Mouse (Mus musculus) heart, postnatal 4 days (tissue): Measurements from ENCODE around the gene Metrnl. TPM values are rescaled to one million over a fixed set of nuclear protein-coding genes. Genes with fewer than 3 reads are reported as not detected.
A peak's percentile ranks its signal among the peaks of the same experiment; 100 is the strongest.

Experiments used
- DNase-seq: peaks from one replicate; pipeline ENCODE4 v3.0.0; 2021
- total RNA-seq, 2 experiments: library from RNA; stranded (reverse); gene quantifications; 2 replicates each; pipeline ENCODE4 v1.2.3; 2021

The Metrnl gene
- total RNA-seq, 2 experiments from 2014 or later: 15.4 to 17.3 TPM

DNA sequence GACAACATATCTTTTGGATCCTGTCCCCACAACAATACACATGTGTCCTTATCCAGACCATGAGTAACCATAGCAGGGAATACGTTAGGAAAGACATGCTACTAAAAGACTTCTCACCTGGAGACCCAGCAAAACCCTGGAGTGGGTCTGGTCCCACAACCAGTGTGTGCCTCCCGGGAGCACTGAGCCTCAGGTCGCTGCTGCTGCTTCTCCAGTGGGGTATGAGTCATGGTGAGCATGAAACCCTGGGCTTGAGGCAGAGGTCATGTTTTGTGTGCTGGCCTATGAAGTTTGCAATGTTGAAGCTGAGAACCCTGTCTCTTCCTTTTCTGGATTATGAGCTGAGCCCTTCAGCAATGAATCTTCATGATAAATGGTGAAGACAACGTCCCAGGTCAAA lies 15.3 kb upstream of the Metrnl start:
- no peak for DNase-seq

DNA sequence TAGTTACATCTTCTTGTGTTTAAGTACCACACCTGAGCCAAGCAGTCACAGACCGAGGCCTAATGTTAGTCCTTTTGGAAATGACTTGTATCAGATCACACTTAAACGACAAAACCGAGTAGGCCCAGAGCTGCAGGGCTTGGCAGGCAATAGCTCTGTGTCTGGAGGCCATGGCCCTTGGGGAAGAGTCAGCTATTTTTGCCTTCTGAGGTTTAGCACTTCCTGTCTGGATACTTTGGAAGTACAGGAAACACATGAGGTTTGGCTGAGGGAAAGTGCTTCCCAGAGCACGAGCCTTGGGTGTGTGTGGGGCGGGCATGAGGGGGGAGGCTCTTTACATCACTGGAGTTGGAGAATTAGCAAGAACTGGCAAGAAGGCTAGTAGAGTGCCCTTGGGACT lies 14.7 kb upstream of the Metrnl start:
- DNase-seq: peak; percentile 32

DNA sequence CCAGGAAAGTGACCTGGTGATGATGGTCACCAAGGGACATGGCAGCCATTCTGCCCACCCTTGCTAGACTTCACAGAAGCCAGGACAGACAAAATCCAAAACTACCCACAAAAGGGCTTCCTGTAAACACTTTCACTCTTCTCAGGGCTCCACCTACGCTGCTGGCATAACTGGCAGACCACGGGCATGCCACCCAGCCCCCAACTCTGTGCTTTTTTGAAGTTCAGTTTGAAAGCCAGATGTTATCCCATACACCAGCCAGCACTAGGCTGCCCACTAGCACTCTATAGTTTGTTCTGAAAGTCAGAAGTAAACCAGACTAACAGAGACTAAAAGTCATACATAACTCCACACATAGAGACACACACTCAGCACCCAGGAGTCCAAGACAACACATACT lies 13.3 kb upstream of the Metrnl start:
- DNase-seq: no peak

DNA sequence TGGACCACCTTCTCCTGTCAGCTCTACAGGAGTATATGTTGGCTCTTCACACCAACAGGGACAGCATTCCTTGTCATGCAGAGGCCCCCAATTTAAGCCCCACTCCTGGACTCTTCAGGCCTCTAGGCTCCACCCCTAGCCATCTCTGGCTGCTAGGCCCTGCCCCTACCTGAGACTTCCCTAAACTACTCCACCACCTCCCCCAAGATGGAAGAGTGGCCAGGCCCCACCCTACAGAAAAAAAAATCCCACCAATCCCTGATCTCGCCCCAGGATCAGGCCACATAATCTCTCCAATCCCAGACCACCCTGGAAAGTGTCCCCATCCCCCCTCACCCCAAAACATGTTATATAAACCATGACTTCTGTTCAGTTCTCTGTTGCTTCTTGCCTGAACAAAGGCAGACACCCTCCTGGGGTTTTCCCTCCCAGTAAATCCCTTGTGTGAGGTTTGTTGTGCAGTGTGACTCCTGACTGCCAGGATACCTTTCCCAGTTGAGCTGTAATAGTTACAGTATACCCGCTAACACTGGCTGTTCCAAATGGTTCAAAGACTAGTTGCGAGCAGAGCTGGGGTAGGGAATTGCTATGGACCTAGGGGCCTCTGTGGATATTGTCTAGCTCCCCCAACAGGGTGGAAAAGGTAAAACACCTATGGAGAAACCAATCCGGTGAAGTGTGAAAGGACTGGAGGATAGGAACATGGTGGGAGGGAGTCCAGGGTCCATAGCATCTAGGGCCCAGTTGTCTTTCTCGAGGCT lies 5.9 kb upstream of the Metrnl start:
- DNase-seq: no peak

DNA sequence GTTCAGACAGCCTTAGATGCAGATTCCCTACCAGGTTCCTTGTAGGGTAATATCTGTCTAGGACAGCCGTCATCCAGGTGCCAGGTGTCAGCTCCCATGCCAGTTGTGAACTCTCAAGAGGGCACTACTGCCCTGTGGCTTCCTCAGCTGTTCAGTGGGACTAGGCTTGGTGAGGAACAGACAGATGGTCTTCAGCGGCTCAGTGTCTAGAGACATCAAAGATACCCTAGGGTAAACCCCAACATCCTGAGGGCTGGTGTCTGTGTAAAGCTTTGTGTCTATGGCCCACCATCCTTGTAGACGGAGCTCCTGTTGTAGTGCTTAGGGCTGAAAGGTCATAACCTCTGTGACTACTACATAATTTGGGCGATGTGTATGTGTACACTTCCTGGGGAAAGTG lies 4.1 kb upstream of the Metrnl start:
- no peak for DNase-seq

DNA sequence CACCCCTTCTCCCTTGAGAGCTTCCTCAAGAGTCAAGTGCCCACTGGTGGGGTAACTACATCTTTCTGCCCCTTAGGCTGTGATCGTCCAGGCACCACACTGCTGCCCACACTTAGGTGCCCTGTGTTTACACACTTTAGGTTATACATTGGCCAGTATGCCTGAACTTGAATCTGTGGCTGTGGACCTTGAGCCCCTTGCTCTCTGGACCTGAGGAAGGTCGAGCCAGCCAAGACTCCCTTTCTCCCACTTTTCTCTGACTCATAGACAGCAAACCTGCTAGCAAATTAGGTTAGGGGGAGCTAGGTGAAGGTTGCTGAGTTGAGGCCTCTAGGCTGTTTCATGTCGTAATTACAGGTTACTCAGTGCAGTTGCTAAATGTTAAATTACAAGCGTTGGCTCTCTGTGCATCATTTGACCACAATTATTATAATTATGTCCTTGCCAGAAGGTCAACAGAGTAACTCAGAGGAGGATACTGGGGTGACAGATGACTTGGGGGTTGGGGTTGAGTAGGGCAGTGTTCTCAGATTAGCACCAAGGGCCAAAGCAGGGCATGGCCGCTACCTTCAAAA lies 2.9 kb upstream of the Metrnl start:
- DNase-seq: no peak

DNA sequence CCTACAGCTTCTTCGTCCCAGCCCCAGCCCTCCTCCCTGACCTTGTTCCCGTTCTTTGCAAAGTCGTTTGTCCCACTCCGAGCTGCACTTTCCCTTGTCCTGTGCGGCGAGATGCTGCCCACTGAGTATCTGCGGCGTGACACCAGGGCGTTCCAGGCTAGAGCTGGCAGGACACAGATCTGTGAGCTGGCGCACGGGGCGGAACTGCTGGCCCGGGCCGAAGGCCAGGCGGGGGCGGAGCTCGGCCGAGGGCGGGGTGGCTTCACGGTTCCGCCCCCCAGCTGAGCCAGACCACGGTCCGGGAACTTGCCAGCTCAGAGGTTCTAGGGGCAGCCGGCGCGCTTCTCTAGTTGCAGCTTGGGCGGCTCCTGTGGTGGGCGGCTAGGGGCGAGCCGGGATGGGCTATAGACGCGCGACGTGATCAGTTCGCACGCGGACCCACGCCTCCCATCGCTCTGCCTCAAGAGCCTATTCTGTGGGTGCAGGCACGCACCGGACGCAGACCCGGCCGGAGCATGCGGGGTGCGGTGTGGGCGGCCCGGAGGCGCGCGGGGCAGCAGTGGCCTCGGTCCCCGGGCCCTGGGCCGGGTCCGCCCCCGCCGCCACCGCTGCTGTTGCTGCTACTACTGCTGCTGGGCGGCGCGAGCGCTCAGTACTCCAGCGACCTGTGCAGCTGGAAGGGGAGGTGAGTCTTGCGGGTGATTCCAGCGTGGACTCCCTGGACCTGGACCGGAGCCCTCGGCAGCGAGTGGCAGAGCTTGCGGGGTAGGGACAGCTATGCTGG lies 959 bp downstream of the Metrnl start:
- DNase-seq: peak; percentile 96

DNA sequence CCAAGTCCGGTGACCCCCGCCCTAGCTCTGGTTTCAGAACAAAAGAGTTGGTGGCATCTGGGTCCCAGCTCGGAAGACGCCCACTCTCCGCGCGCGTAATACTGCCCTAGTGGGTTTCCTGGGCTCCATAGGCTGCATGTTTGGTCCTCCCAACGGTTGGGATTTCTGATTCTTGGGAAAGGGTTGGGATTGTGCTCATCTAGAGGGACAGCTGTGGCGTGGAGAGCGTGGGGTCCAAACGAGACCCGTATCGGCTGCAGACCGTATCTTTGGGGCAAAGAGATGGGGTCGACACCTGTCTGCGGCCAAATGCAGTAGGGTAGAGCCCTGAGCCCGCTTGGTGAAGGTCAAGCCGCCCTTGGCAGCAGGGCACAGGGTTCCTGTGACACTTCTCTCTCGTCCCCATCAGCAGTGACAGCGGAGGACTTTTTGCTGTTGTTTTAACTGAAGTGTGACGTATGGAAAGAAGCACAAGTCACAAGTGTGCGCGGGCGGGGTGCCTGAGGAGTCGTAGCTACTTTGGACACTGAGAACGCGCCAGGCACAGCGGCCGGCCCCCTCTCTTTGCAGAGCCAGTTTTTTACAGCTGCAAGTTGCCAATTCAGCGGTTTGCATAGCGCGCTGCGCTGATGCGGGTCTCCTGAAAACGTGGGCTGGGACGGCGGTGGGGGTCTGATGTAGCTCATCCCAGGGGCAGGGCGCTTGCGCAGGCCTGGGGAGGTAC lies 1.7 kb downstream of the Metrnl start:
- DNase-seq: peak; percentile 74

DNA sequence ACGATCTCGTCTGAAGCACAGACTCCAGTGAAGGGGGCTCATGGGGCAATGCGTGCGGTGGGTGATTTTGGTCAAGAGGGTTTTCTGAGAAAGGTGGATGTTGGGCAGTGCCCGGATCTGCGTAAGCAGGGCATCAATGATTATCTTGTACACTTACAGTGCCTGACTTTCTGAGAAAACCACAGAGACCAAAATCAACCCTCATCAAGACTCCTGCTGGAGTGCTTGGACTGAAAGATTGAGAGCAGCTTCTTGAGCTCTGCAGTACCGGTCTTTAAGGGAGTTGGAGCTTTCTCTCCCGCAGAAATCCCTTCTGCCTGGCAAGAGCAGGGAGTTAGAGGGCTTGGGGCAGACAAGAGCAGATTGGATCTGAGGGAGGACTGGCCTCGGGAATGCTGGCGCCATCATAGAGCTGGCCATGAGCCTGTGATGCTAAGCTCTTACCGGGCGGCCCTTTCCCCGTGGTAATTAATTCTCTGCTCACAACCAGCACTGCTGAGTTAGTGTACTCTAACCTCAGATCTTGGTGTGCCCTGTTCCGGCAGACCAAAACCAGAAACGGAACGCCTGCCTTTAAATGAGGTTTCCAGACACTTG lies 2.4 kb downstream of the Metrnl start:
- DNase-seq: peak; percentile 12

DNA sequence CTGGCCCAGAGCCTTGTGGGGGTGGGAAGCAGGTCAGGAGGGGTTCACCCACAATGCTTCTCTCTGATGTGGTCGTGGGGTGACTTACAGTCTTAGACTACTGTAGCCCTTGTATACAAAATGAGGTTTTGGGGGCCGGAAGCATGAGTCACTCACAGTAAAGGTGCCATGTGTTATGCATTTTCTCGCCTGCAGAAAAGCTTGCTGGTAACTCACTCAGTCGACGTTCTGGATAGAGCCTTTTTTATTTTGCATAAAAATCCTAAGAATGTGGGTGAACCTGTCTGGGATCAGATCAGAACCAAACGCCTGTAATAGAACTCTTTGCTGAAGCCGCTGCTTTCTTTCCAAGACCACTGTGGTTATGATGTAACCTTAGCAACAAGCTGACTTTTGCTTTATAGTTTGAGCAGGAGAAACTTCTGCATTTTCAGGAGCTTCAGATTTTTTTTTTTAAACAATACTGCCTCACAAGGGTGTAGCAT lies 5.2 kb downstream of the Metrnl start:
- no peak for DNase-seq

DNA sequence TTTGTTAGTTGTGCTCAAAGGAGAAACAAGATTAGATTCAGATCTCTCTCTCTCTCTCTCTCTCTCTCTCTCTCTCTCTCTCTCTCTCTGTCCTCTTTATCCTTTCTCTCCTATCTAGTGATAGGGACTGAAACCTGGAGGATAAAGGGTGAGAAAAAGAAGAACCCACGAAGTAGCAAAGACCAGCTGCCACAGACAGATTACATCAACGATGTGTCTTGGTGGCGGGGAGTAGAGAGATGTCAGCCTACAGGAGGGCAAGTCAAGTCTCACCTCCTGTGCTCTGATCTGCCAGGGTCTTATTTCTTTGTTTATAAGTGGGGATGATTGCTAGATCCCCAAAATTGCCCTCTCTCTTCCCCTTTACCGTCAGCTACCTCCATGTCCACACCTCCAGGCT lies 7.9 kb downstream of the Metrnl start:
- DNase-seq: no peak

DNA sequence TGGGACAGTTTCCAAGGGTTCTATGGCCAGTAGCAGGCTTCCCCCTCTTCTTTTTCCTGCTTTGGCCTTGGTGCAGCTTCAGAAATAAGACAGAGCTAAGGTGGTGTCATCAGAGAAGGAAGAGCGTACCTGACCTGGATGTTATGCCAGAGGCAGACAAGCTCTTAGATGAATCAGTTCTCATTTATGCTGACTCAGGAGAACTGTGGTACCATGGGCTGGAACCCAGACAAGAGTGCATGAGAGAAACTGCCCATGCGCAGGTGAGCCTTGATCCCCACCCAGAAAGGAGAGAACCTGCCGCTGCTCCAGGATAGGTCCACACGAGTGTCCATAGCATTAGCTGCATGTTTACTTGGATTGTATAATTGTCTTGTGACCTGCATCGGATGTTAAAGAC lies 8.9 kb downstream of the Metrnl start:
- DNase-seq: no peak

DNA sequence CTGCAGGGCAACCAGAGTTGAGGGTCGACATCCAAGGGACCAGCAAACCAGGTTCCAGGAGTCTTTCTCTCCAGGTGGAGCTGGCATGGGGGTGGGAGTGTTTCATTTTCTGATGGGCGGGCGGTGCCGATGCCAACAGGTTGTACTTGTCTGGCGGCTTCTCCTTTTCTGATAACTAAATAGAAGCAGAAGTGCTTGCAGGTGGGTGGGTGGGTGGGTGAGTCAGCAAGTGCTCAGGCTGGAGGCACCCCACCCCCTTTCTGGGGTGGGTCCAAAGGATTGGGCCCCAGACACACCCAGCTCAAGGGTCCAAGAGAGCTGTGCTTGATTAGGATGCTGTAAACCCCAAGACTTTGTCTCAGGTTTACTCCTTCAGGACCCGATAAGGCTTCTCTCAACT lies 11.6 kb downstream of the Metrnl start:
- DNase-seq: no peak

DNA sequence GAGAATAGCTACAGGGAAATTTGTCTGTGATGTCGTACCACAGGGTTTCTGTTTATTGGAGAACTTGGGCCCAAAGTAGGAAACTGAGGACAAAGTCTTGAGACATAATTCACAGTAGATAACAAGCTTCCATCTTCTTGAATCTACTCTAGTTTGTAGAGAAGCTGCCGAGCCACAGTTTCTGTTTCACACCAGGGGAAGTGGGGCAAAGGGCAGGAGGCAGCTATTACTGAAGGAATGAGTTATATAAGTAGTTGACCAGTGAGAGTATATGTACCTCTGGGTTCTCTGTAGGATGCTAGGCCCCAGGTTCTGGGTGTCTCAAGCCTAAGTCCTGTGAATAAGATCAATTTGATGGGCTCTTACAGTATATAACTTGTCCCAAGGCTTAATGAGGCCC lies 12.2 kb downstream of the Metrnl start:
- no peak for DNase-seq

DNA sequence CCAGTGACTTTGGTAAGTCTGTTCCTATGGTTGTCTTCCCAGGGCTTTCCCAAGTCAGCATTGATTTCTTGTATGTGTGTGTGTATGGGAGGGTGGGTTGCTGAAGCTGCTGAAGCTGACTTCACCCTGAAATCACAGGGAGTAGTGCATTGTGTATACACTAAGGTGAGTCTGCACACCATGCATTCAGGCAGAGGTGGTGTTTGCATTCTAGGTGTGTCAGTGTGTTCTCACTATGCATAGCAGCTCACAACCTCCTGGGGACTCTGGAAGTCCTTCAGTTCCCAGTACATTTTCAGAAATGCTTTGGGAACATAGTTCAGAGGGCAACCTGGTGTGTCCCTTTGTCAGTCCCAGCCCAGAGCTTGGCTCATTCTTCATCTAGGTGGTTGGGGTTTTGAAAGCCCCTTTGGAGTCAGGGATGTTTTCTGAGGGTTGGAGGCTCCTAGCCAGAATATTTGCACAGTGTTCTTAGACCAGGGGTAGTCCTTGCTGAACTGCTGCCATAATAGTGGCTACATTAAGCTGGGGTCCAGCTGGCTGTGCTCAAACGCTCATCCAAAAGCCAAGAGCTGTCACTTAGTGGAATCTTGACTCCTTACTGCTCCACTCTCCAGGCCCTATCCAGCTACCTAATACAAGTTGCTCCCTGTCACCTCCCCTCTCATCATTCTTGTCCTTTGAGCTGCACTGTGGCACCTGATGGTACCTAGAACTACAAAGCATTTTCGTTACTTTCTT lies 13.6 kb downstream of the Metrnl start:
- DNase-seq: peak; percentile 44

DNA sequence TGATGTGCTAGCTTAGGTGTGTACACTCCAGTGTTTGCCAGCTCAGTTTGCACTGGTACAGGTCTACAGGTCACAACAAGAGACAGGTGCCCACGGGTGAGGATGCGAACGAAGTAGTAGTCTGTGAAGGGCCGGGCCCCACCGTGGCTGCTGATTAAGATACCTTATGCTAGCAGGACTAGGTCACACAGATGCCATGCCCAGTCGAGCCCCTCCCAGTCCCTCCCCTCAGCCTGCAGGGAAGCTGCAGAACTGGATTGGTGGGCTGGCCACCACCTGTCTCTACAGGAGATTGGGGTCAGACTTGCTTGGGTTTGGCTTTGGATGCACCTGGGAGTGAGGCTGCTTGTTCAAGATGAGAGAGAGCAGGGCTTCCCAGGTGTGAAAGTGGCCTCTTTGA lies 16.4 kb downstream of the Metrnl start:
- no peak for DNase-seq

DNA sequence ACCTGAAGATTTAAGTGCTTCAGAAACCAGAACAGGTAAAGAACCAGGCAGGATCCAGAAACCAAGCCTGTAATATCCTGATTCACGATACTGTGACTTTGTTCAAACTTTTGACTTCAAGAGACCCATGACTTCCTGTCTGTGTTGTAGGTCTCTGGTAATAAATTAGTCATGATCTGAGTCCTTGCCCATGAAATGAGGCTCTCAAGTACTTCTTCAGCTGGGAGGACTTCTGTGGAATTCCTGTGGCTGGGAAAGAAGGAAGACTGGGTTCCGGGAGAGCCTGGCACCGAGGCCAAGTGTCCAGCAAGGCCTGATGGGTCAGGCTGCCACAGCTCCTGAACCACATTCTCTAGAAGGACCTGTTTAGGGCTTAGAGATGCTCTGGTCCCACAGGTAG lies 19.4 kb downstream of the Metrnl start:
- DNase-seq: no peak

DNA sequence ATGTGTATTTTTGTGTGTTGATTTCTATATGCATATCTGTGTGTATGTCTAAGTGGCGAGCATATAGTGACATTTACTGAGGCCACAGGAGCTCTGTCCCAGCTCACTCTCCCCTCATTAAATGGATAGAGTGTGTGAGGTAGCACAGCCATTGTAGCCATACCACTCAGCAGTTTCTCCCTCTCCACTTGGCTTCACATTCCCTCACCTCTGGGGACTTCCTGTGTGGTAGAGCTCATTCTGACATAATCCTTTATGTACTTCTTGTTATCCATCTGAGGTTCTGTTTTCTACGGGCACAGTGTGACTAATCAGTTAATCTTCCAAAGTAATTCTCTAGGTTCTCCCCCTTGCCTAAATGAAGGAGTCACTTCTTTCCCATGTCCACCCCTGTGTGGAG lies 21.1 kb downstream of the Metrnl start:
- no peak for DNase-seq

DNA sequence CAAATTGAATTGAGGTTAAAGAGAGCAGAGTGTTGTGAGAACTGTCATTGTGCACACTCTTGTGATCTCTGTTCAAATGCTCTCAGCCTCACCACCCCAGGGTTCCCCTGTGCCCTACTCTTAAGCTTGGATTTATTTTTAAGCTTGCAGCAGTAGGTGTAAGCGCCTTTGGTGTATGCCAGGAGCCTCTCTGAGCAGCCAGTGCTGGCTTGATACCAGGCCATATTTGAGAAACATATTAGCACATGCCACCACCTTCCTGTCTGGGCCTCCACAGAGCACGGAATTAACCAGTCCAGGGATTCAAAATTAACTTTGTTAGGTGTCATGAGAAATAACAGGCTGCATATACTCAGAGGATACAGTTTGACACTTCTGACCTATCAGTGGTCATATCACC lies 25.3 kb downstream of the Metrnl start:
- DNase-seq: no peak

DNA sequence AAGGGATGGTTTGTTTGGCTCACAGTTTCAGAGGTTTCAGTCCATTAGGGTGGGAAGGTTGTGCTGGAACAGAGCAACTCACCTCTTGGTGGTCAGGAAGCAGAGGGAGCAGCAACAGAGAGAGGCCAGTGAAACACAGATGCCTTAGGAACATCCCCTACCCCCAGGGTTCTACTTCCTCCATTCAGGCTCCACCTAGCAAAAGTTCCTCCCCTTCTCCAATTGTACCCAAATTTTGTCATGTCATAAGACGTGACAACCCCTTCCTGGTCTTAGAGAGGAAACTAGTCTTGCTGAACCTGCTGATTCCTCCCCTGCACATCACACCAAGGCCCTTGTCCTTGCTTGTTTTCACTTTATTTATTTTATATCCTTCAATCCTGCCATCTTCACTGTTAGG lies 32.8 kb downstream of the Metrnl start:
- DNase-seq: no peak

DNA sequence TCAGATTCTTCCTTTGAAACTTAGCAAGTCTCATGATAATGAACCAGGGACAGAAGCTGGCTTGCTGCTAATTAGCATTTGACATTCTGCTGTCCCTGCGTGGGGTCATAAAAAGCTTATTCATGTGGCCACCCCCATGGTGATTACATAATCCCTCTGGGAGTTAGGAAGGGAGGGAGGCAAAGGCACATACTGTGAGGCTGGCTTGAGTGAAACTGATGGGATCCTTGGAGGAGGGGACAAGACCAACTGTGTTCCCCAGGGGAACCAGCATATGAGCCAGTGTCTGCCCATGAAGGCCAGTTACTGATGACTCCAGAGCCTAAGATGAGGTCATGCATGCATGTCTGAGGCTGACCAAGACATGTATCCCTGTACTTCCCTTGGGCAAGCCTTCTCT lies 33.5 kb downstream of the Metrnl start:
- DNase-seq: no peak

DNA sequence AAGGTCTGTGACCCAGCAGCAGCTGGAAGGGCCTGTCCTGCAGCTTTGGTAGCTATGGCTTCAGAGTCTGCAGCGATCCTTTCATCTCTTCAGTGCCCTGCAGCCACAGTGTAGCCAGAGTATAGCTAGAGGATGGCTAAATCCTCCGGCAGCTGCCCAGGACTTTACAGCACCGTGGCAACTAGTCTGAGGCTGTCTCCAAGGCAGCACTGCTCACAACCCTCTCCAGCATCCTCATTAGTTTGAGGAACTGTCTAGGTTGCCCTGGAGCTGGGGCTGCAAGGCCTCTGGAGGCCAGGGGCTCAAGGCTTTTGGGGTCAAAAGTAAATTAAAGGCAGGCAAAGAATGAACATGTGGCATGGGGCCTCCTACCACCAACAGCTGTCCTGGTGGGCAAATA lies 37.3 kb downstream of the Metrnl start:
- no peak for DNase-seq
